In the genomic region with DNA sequence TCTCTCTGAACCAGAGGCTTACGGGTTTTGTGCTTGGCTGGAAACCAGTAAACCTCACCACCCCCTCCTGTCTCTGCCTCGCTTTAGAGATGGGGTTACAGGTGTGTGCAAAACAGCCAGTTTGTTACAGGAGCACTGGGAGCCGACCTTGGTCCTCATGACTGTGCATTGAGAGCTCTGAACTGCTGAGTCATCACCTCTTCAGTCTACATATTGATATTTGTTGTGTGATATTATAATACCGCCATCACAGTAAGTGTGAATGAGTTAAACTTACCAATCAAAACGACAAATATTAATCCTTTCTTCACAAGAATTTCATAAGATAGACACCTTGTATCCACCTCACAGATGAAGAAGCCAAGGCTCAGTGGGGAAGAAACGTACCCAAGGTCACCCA, we compare ENCODE assay signal across 33 mouse cellular contexts. TPM values are rescaled to one million over a fixed set of nuclear protein-coding genes. Genes with fewer than 3 reads are reported as not detected.
"Had no signal": no experiment of that assay in that cellular context is flagged by ENCODE, and none has a peak within 500 bp of the region (broad histone marks: within the 10 kb centered on the region; RNA-seq: fewer than 3 reads in every experiment).

No protein-coding gene starts in this region.

- H3K36me3 ChIP-seq: limb, embryonic 12.5 days; limb, embryonic 13.5 days; limb, embryonic 15.5 days; liver, embryonic 12.5 days; liver, embryonic 13.5 days; liver, embryonic 15.5 days; lung, embryonic 15.5 days; midbrain, embryonic 10.5 days; midbrain, embryonic 12.5 days; midbrain, embryonic 13.5 days; midbrain, embryonic 15.5 days; neural tube, embryonic 12.5 days; neural tube, embryonic 13.5 days had no signal

- H3K27ac ChIP-seq: limb, embryonic 12.5 days; limb, embryonic 13.5 days; limb, embryonic 15.5 days; liver, embryonic 12.5 days; liver, embryonic 13.5 days; liver, embryonic 14.5 days; liver, embryonic 15.5 days; lung, embryonic 15.5 days; macrophage; midbrain, embryonic 10.5 days; midbrain, embryonic 12.5 days; midbrain, embryonic 13.5 days; midbrain, embryonic 15.5 days; neural tube, embryonic 12.5 days; neural tube, embryonic 13.5 days had no signal

- ATAC-seq: liver, embryonic 12.5 days; liver, postnatal 0 days; lung, postnatal 0 days; midbrain, embryonic 13.5 days; midbrain, embryonic 15.5 days; midbrain, embryonic 16.5 days had no signal

- H3K9ac ChIP-seq: limb, embryonic 12.5 days; limb, embryonic 13.5 days; limb, embryonic 15.5 days; liver, embryonic 12.5 days; liver, embryonic 13.5 days; liver, embryonic 14.5 days; liver, embryonic 15.5 days; liver, postnatal 0 days; lung, embryonic 14.5 days; lung, embryonic 15.5 days; midbrain, embryonic 12.5 days; midbrain, embryonic 13.5 days; midbrain, embryonic 15.5 days; neural tube, embryonic 12.5 days; neural tube, embryonic 13.5 days had no signal

- H3K9me3 ChIP-seq: limb, embryonic 12.5 days; limb, embryonic 13.5 days; limb, embryonic 15.5 days; liver, embryonic 12.5 days; liver, embryonic 13.5 days; liver, embryonic 15.5 days; lung, embryonic 15.5 days; midbrain, embryonic 10.5 days; midbrain, embryonic 12.5 days; midbrain, embryonic 13.5 days; midbrain, embryonic 15.5 days; neural tube, embryonic 12.5 days; neural tube, embryonic 13.5 days had no signal

- H3K4me2 ChIP-seq: limb, embryonic 12.5 days; limb, embryonic 13.5 days; limb, embryonic 15.5 days; liver, embryonic 11.5 days; liver, embryonic 12.5 days; liver, embryonic 13.5 days; liver, embryonic 15.5 days; lung, embryonic 14.5 days; lung, embryonic 15.5 days; midbrain, embryonic 11.5 days; midbrain, embryonic 12.5 days; midbrain, embryonic 13.5 days; midbrain, embryonic 15.5 days; neural tube, embryonic 12.5 days; neural tube, embryonic 13.5 days had no signal

- H3K4me3 ChIP-seq: limb, embryonic 12.5 days; limb, embryonic 13.5 days; limb, embryonic 15.5 days; liver, embryonic 12.5 days; liver, embryonic 13.5 days; liver, embryonic 15.5 days; lung, embryonic 15.5 days; megakaryocyte, embryonic 14.5 days; midbrain, embryonic 10.5 days; midbrain, embryonic 12.5 days; midbrain, embryonic 13.5 days; midbrain, embryonic 15.5 days; myocyte; neural tube, embryonic 12.5 days; neural tube, embryonic 13.5 days had no signal

- DNase-seq: left cerebral cortex, postnatal 4 days; liver; liver, embryonic 13.5 days; liver, postnatal 0 days; lung, adult 18-20 months; lung, adult 2 months; lung, embryonic 14.5 days; lung, postnatal 10 days; lung, postnatal 14 days; lung, postnatal 36 days; lung, postnatal 4 days; midbrain, embryonic 14.5 days had no signal

- H3K4me1 ChIP-seq: liver, embryonic 12.5 days; liver, embryonic 13.5 days; liver, embryonic 15.5 days; lung, embryonic 15.5 days; megakaryocyte, embryonic 14.5 days; midbrain, embryonic 12.5 days; midbrain, embryonic 15.5 days; neural tube, embryonic 12.5 days had no signal

RNA-seq across cellular contexts. Expression of a gene that starts 35.8 kb away (rescaled TPM):
- total RNA-seq: monocyte, adult 5-6 weeks had no signal
